Mouse (Mus musculus) sigmoid colon, adult 10 weeks (tissue): ENCODE measurements around the gene Rtn3. TPM values are rescaled to one million over a fixed set of nuclear protein-coding genes. Genes with fewer than 3 reads are reported as not detected.

Experiments
- polyA plus RNA-seq: library from polyadenylated mRNA; stranded (reverse); fragments of 350-450 nt; fragmentation: Illumina TruSeq; extraction: RNeasy Lipid Tissue Mini Kit (QIAGEN cat#74804); gene quantifications from one replicate; pipeline ENCODE4 v1.2.3, GENCODE M21; 2014; ENCODE audit warnings: low read depth, low replicate concordance

Gene Rtn3
- 447 TPM for polyA plus RNA-seq

DNA sequence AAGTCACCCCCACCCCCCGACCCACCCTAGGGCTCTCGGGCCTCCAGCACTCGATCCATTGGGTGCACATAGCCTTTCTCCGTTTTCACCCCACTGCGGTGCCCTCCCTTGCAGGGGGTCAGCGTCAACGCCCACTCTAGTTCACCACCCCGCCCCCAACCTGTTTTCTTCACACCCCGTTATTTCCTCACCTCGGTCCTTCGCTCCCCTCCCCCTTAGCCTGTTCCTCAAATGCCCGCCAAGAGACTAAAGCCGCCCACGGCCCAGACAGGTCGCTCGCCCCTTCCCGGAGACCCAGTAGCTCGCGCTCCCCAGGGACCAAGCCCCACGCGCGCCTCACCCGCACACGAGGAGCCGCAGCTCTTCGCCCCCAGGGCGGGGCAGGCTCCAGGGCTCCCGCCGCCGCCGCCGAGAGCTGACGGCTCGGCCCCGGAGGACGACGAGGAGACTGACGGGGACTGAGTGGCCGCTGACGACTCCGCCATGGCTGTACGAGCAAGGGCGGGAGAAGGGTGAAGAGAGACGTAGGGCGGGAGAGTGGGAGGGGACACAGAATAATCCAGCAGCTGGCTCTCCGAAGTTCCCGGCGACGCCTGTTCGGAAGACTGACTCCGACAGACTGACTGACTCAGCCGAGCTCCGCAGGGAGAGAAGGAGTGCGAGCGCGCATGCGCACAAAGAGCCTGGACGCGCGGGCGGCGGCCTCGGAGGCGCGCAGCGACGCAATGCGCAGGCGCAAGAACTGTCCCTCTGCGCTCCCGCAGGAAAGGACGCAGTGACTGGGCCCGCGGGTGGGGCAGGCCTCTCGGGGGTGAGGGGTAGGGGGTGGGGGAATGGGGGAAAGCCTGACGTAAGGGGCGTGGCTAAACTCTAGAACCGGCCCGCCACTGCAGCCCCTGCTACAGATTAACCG lies at the start of gene Rtn3:
TSS of gene Rtn3 (minus strand) at position 683 of the 913 bp plus-strand sequence.

DNA sequence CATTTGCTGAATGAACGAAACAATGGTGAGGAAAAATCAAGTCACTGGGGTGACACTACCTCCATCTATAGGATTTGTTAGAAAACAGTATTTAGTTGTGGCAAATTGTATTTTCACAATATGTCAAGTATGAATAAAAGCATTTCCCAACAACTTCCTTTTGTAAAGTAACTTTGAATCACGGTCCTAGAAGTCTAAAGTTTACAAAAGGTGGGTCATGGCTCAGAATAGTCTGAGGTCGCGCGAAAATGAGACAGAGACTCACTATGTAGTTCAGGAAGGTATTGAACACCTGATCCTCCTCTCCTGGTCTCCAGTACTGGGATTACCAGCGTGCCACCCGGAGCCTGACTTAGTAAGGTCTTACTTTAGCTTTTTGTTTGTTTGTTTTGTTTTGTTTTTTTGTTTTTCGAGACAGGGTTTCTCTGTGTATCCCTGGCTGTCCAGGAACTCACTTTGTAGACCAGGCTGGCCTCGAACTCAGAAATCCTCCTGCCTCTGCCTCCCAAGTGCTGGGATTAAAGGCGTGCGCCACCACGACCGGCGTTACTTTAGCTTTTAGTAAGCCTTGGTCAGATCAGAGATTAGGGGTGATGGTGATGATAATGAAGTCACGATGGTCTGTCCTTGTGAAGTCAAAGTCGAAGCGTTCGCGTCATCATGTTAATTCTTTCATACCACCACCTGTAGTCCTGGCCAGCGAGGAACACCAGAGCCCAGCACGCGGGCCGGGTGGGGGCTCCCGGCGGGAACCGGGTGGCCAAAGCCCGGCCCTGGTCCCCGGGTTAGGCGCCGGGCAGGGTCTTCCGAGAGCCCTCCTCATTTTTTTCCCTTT lies 10.5 kb upstream of the Rtn3 start, which contains the start of gene Atl3:
TSS of gene Atl3 (plus strand) at position 689 of the 835 bp plus-strand sequence.

DNA sequence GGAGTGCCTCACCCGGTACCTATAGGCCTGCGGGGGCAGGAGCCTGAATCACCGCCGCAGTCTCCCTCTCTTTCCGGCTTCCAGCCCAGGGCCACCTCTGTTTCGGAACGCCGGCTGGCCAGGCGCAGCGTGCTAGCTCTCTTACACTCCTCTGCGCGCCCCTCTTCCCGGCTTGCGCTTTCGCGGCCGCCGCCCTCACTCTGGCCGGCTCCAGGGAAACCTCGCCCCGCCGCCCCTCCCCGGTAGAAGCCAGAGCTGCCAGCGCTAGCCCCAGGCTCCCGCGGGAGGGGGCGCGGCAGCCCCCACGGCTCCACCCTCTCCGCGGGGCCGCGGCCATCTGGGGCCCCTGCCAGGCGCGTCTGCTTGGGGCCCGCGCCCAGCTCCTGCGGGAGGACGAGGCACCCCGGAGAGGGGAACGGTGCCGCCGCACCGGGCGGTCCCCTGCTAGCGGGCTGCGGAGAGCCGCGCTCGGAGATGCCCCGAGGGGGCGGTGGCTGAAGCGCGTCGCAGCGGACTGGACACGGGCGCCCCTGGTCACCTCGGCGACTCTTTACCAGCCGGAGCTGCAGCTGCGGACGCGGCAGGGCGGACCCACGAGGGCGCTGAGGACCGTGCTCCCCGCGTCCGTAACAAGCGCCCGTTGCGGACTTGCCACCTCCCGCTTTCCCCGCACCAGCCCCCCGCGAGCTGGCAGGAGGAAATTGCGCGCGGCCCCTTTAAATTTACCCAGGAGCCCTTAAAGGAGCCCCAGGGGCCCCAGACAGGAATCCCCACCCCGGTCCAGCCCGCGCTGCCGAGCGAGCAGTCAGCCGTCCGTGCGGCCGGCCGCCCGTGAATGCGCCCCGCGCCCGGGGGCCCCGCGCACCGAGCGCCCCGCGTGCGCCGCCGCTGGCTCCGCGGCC lies 66.0 kb downstream of the Rtn3 start, which contains the start of gene 2700081O15Rik:
TSS of gene 2700081O15Rik (plus strand) at position 792 of the 902 bp plus-strand sequence.

DNA sequence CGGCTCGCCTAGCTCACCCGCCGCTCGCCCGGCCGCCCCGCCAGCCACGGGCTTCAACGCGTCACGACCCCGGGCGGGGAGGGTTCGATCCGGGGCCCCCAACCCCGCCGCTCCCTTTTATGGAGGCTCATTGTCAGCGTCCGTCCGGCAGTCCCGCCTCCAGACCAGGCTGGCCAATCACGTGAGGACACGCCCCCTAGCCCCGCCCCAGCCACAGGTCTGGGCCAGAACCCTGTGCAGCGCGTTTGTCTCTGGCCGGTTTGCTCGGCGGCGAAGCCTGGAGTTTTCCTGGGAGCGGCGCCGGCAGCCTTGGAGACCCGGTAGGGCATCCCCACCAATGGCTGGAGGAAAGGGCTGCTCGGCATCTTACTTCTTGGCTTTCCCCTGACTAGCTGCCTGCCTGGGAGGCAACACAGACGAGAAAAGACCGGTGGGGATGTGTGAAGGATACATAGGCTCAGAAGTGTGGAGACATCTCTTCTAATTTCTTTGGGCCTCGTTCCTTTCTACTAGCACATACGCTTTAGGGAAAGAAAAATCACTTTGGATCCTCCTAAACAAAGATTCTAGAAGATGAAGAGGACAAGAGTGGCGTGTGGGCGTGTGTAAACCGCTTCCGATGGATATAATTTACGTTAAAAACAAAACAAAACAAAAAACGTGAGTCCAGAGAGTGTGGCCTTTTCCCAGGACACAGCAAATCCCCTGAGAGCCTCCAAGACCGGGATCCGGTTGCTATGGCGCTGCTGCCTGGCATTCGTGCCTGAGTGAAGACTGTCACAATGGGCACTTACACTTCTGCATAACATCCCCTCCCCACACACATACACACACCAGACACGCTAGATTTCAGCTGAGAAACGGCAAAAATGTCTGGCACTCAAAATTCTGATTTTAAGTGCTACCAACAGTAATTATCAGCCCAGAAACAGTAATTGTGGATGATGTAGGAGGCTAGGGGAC lies 99.9 kb downstream of the Rtn3 start, which contains the start of gene Spindoc:
TSS of gene Spindoc (minus strand) at position 92 of the 963 bp plus-strand sequence.

Other genes starting within 250 kb of the Rtn3 start
- 12.0 TPM for gene Naa40, start 242.1 kb downstream of the Rtn3 start, polyA plus RNA-seq
- not detected for gene Rcor2, start 216.0 kb downstream of the Rtn3 start, polyA plus RNA-seq
- gene Mark2, start 141.4 kb downstream of the Rtn3 start, polyA plus RNA-seq, result 73.6 TPM
- gene Spindoc, start 100.3 kb downstream of the Rtn3 start, polyA plus RNA-seq, result 1.0 TPM
- gene 2700081O15Rik, start 65.7 kb downstream of the Rtn3 start, polyA plus RNA-seq, result 8.4 TPM
- gene Atl3, start 10.8 kb upstream of the Rtn3 start, polyA plus RNA-seq, result 122 TPM
- gene Pla2g16, start 74.2 kb upstream of the Rtn3 start, polyA plus RNA-seq, result 12.6 TPM
- gene Lgals12, start 123.9 kb upstream of the Rtn3 start, polyA plus RNA-seq, result 49.4 TPM
- gene Hrasls5, start 129.3 kb upstream of the Rtn3 start, polyA plus RNA-seq, result not detected
- gene Slc22a19, start 228.0 kb upstream of the Rtn3 start, polyA plus RNA-seq, result not detected